Mouse (Mus musculus): ENCODE data around the gene Gm20431. TPM values are rescaled to one million over a fixed set of nuclear protein-coding genes. Genes with fewer than 3 reads are reported as not detected.

Gm20431 gene
- polyA plus RNA-seq, 1 experiment from 2014 or later, result 6.1 TPM

GRCm38 (mm10) chr2:167691410-167691809, 30.1 kb upstream of the Gm20431 start:
- H3K4me2 ChIP-seq (replicated peaks; ENCODE audit: low read depth, low read length), result peak overlapping the region; percentile 31; the same call in 1 of the 2 replicates

GRCm38 (mm10) chr2:167690962-167691311, 29.6 kb upstream of the Gm20431 start:
- Histone ChIP-seq H3K4me2 (replicated peaks; ENCODE audit: low read depth, low read length) (peak overlapping the region; percentile 31; the same call in 1 of the 2 replicates), H3K36me3 (ENCODE audit: control insufficient read depth, insufficient read depth, low read length) (no peaks in the 10 kb centered on the region), H3K4me1 (ENCODE audit: control insufficient read depth, insufficient read depth, low read length) (peaks cover 9% of the 10 kb centered on the region; the same call in 1 of the 2 replicates), H3K9me3 (ENCODE audit: control insufficient read depth, low read length) (peaks cover 7% of the 10 kb centered on the region), H3K4me3 (ENCODE audit: low read length) (peak overlapping the region; percentile 67; the same call in 1 of the 2 replicates), H3K27me3 (ENCODE audit: control insufficient read depth, insufficient read depth, low read length) (peaks cover 7% of the 10 kb centered on the region; the same call in 1 of the 2 replicates), H3K27ac (ENCODE audit: low read depth, low read length) (no peak overlapping the region), H3K9ac (ENCODE audit: low read depth, low read length) (no peak overlapping the region)
- WGBS, result 88% methylated on average over 12 of the region's 12 CpGs
- no peak for ATAC-seq (ENCODE audit: low FRiP score, low TSS enrichment)

More at GRCm38 (mm10) chr2:167691410-167691809, 30.1 kb upstream of the Gm20431 start:
- Histone ChIP-seq H3K4me3 (ENCODE audit: low read length) (no peak overlapping the region), H3K27ac (ENCODE audit: low read depth, low read length) (no peak overlapping the region), H3K27me3 (ENCODE audit: control insufficient read depth, insufficient read depth, low read length) (peaks cover 7% of the 10 kb centered on the region; the same call in 1 of the 2 replicates), H3K9ac (ENCODE audit: low read depth, low read length) (no peak overlapping the region), H3K9me3 (ENCODE audit: control insufficient read depth, low read length) (peaks cover 7% of the 10 kb centered on the region), H3K4me1 (ENCODE audit: control insufficient read depth, insufficient read depth, low read length) (peaks cover 14% of the 10 kb centered on the region; the same call in 1 of the 2 replicates), H3K36me3 (ENCODE audit: control insufficient read depth, insufficient read depth, low read length) (no peaks in the 10 kb centered on the region)
- WGBS, result 93% methylated on average over 6 of the region's 6 CpGs
- no peak for ATAC-seq (ENCODE audit: low FRiP score, low TSS enrichment)

GRCm38 (mm10) chr2:167690219-167690961, 29.1 kb upstream of the Gm20431 start:
- H3K36me3 ChIP-seq (ENCODE audit: control insufficient read depth, insufficient read depth, low read length), result no peaks in the 10 kb centered on the region
- H3K4me3 ChIP-seq (ENCODE audit: low read length), result peak overlapping the region; percentile 67
- peaks cover 7% of the 10 kb centered on the region for H3K9me3 ChIP-seq (ENCODE audit: control insufficient read depth, low read length)
- H3K4me2 ChIP-seq (replicated peaks; ENCODE audit: low read depth, low read length), result peak overlapping the region; percentile 98
- peaks cover 7% of the 10 kb centered on the region; the same call in 1 of the 2 replicates for H3K27me3 ChIP-seq (ENCODE audit: control insufficient read depth, insufficient read depth, low read length)
- ATAC-seq (ENCODE audit: low FRiP score, low TSS enrichment), result no peak
- peak overlapping the region; percentile 73; the same call in 1 of the 2 replicates for H3K9ac ChIP-seq (ENCODE audit: low read depth, low read length)
- no peak overlapping the region for H3K27ac ChIP-seq (ENCODE audit: low read depth, low read length)
- 51% methylated on average over 15 of the region's 15 CpGs for WGBS
- peaks cover 9% of the 10 kb centered on the region; the same call in 1 of the 2 replicates for H3K4me1 ChIP-seq (ENCODE audit: control insufficient read depth, insufficient read depth, low read length)

GRCm38 (mm10) chr2:167689501-167690218, 28.4 kb upstream of the Gm20431 start, which contains the start of gene Tmem189:
TSS of gene Tmem189 (minus strand) at chr2:167689822.
- no peak for ATAC-seq (ENCODE audit: low FRiP score, low TSS enrichment)
- under 1% methylated on average over 81 of the region's 99 CpGs for WGBS
- Histone ChIP-seq H3K9ac (ENCODE audit: low read depth, low read length) (peak within 1 kb of the TSS; percentile 73), H3K4me1 (ENCODE audit: control insufficient read depth, insufficient read depth, low read length) (peaks cover 9% of the 10 kb centered on the region; the same call in 1 of the 2 replicates), H3K4me3 (ENCODE audit: low read length) (peak within 1 kb of the TSS; percentile 67), H3K4me2 (replicated peaks; ENCODE audit: low read depth, low read length) (peak within 1 kb of the TSS; percentile 98), H3K9me3 (ENCODE audit: control insufficient read depth, low read length) (no peaks in the 10 kb centered on the region), H3K36me3 (ENCODE audit: control insufficient read depth, insufficient read depth, low read length) (no peaks in the 10 kb centered on the region), H3K27ac (ENCODE audit: low read depth, low read length) (peak within 1 kb of the TSS; percentile 38; the same call in 1 of the 2 replicates), H3K27me3 (ENCODE audit: control insufficient read depth, insufficient read depth, low read length) (peaks cover 7% of the 10 kb centered on the region; the same call in 1 of the 2 replicates)

GRCm38 (mm10) chr2:167688498-167689451, 27.5 kb upstream of the Gm20431 start, which contains the start of gene Cebpb:
TSS of gene Cebpb (plus strand) at chr2:167688915.
- peaks cover 9% of the 10 kb centered on the region; the same call in 1 of the 2 replicates for H3K4me1 ChIP-seq (ENCODE audit: control insufficient read depth, insufficient read depth, low read length)
- 0% methylated on average over 81 of the region's 147 CpGs for WGBS
- H3K4me2 ChIP-seq (replicated peaks; ENCODE audit: low read depth, low read length), result peak within 1 kb of the TSS; percentile 98
- H3K4me3 ChIP-seq (ENCODE audit: low read length), result peak within 1 kb of the TSS; percentile 67
- peaks cover 7% of the 10 kb centered on the region; the same call in 1 of the 2 replicates for H3K27me3 ChIP-seq (ENCODE audit: control insufficient read depth, insufficient read depth, low read length)
- H3K36me3 ChIP-seq (ENCODE audit: control insufficient read depth, insufficient read depth, low read length), result no peaks in the 10 kb centered on the region
- peak; percentile 70 for ATAC-seq (ENCODE audit: low FRiP score, low TSS enrichment)
- H3K27ac ChIP-seq (ENCODE audit: low read depth, low read length), result peak within 1 kb of the TSS; percentile 38; the same call in 1 of the 2 replicates
- no peaks in the 10 kb centered on the region for H3K9me3 ChIP-seq (ENCODE audit: control insufficient read depth, low read length)
- H3K9ac ChIP-seq (ENCODE audit: low read depth, low read length), result peak within 1 kb of the TSS; percentile 73

GRCm38 (mm10) chr2:167688126-167688497, 26.8 kb upstream of the Gm20431 start:
- Histone ChIP-seq H3K9ac (ENCODE audit: low read depth, low read length) (peak overlapping the region; percentile 73; the same call in 1 of the 2 replicates), H3K36me3 (ENCODE audit: control insufficient read depth, insufficient read depth, low read length) (no peaks in the 10 kb centered on the region), H3K4me3 (ENCODE audit: low read length) (peak overlapping the region; percentile 67), H3K27ac (ENCODE audit: low read depth, low read length) (no peak overlapping the region), H3K9me3 (ENCODE audit: control insufficient read depth, low read length) (no peaks in the 10 kb centered on the region), H3K4me1 (ENCODE audit: control insufficient read depth, insufficient read depth, low read length) (peaks cover 9% of the 10 kb centered on the region; the same call in 1 of the 2 replicates), H3K27me3 (ENCODE audit: control insufficient read depth, insufficient read depth, low read length) (peaks cover 7% of the 10 kb centered on the region; the same call in 1 of the 2 replicates), H3K4me2 (replicated peaks; ENCODE audit: low read depth, low read length) (peak overlapping the region; percentile 98)
- 21% methylated on average over 12 of the region's 12 CpGs for WGBS
- ATAC-seq (ENCODE audit: low FRiP score, low TSS enrichment), result peak; percentile 29

- Histone ChIP-seq H3K9me3 (ENCODE audit: control insufficient read depth, low read length) (no peaks in the 10 kb centered on the region), H3K4me1 (ENCODE audit: control insufficient read depth, insufficient read depth, low read length) (peaks cover 9% of the 10 kb centered on the region; the same call in 1 of the 2 replicates), H3K9ac (ENCODE audit: low read depth, low read length) (no peak overlapping the region), H3K4me2 (replicated peaks; ENCODE audit: low read depth, low read length) (no peak overlapping the region), H3K27ac (ENCODE audit: low read depth, low read length) (no peak overlapping the region), H3K36me3 (ENCODE audit: control insufficient read depth, insufficient read depth, low read length) (no peaks in the 10 kb centered on the region), H3K27me3 (ENCODE audit: control insufficient read depth, insufficient read depth, low read length) (peaks cover 7% of the 10 kb centered on the region; the same call in 1 of the 2 replicates), H3K4me3 (ENCODE audit: low read length) (no peak overlapping the region)
- 51% methylated on average over 11 of the region's 11 CpGs for WGBS
- no peak for ATAC-seq (ENCODE audit: low FRiP score, low TSS enrichment)
Measured at GRCm38 (mm10) chr2:167687651-167688101, 26.4 kb upstream of the Gm20431 start.

- no peak overlapping the region for H3K4me3 ChIP-seq (ENCODE audit: low read length)
- ATAC-seq (ENCODE audit: low FRiP score, low TSS enrichment), result no peak
- H3K36me3 ChIP-seq (ENCODE audit: control insufficient read depth, insufficient read depth, low read length), result no peaks in the 10 kb centered on the region
- no peaks in the 10 kb centered on the region for H3K9me3 ChIP-seq (ENCODE audit: control insufficient read depth, low read length)
- WGBS, result 81% methylated on average over 4 of the region's 4 CpGs
- no peak overlapping the region for H3K4me2 ChIP-seq (replicated peaks; ENCODE audit: low read depth, low read length)
- H3K9ac ChIP-seq (ENCODE audit: low read depth, low read length), result no peak overlapping the region
- peaks cover 9% of the 10 kb centered on the region; the same call in 1 of the 2 replicates for H3K4me1 ChIP-seq (ENCODE audit: control insufficient read depth, insufficient read depth, low read length)
- H3K27me3 ChIP-seq (ENCODE audit: control insufficient read depth, insufficient read depth, low read length), result peaks cover 7% of the 10 kb centered on the region; the same call in 1 of the 2 replicates
- no peak overlapping the region for H3K27ac ChIP-seq (ENCODE audit: low read depth, low read length)
Measured at GRCm38 (mm10) chr2:167687250-167687586, 25.9 kb upstream of the Gm20431 start.

Measured in kidney, embryonic 14.5 days (tissue).